Mouse (Mus musculus) liver, embryonic 14.5 days (tissue): ENCODE data around the gene Pik3r2. TPM values are rescaled to one million over a fixed set of nuclear protein-coding genes. Genes with fewer than 3 reads are reported as not detected.

Experiments used
- ATAC-seq: fragments of 200-750 bp; cut with Nextera tagmentation; 2 replicates; pipeline ENCODE4 v1.8.0; 2017; ENCODE audit warnings: moderate number of reproducible peaks, mild to moderate bottlenecking, moderate library complexity; ENCODE audit not compliant: insufficient read depth
- DNase-seq, 3 experiments: peaks; one replicate each; pipeline ENCODE4 v3.0.0-alpha.2; 2012 to 2013; ENCODE audit warnings: low read depth in 3 of 3, low spot score in 3 of 3
- H3K27ac ChIP-seq: fragments of 300-500 bp; sonication (generic); 2 replicates; pipeline ENCODE4 v1.5.1; 2014; ENCODE audit warnings: moderate library complexity, mild to moderate bottlenecking, control low read depth, inconsistent platforms
- H3K27me3 ChIP-seq: fragments of 300-500 bp; sonication (generic); 2 replicates; pipeline ENCODE4 v1.6.1; 2014; ENCODE audit warnings: mild to moderate bottlenecking, low read length, moderate library complexity; ENCODE audit not compliant: control insufficient read depth, insufficient read depth
- H3K36me3 ChIP-seq: fragments of 300-500 bp; sonication (generic); replicated peaks from 2 replicates; pipeline ENCODE4 v1.6.1; 2014; ENCODE audit warnings: low read depth; ENCODE audit not compliant: control insufficient read depth, insufficient read depth
- H3K4me1 ChIP-seq, 2 experiments: fragments of 200-500 bp in 1 of 2; fragments of 300-500 bp in 1 of 2; sonication (generic) in 1 of 2; replicated peaks; 2 replicates each; pipeline ENCODE4 v1.6.1; 2012 to 2014; ENCODE audit warnings: antibody characterized with exemption in 1 of 2, inconsistent platforms in 1 of 2, low read length in 1 of 2; ENCODE audit not compliant: control insufficient read depth in 2 of 2, insufficient read depth in 2 of 2
- H3K4me2 ChIP-seq: fragments of 300-500 bp; sonication (generic); 2 replicates; pipeline ENCODE4 v1.6.1; 2014; ENCODE audit warnings: low read depth, mild to moderate bottlenecking, control low read depth, moderate library complexity
- H3K4me3 ChIP-seq, 2 experiments: fragments of 200-500 bp in 1 of 2; fragments of 300-500 bp in 1 of 2; sonication (generic) in 1 of 2; 2 replicates each; pipeline ENCODE4 v1.5.1; 2012 to 2014; ENCODE audit warnings: low read depth in 2 of 2, low read length in 2 of 2, mild to moderate bottlenecking in 2 of 2, control low read depth in 1 of 2, inconsistent platforms in 1 of 2, moderate library complexity in 1 of 2; ENCODE audit not compliant: insufficient read depth in 1 of 2
- H3K9ac ChIP-seq: fragments of 300-500 bp; sonication (generic); replicated peaks from 2 replicates; pipeline ENCODE4 v1.6.1; 2014; ENCODE audit warnings: mild to moderate bottlenecking, control low read depth, moderate library complexity
- H3K9me3 ChIP-seq: fragments of 300-500 bp; sonication (generic); 2 replicates; pipeline ENCODE4 v1.6.1; 2016; ENCODE audit warnings: low read length, mixed read lengths; ENCODE audit not compliant: control insufficient read depth
- CTCF ChIP-seq: IDR thresholded peaks from 2 replicates; pipeline ENCODE4 v1.5.1; 2016; ENCODE audit warnings: antibody characterized with exemption, low read depth, control low read depth
- EP300 ChIP-seq: IDR thresholded peaks from 2 replicates; pipeline ENCODE4 v1.6.1; 2016; ENCODE audit warnings: antibody characterized with exemption, low read depth
- WGBS: fragments of 180-500 bp; shearing (Covaris S2); extraction: QIAGEN DNeasy Blood & Tissue Kit; methylation state at CpG from one replicate; pipeline ENCODE4 v1.1.7; 2014; ENCODE audit not compliant: insufficient replicate concordance; 5-methylcytosine and 5-hydroxymethylcytosine counted together
- microRNA-seq: library from miRNA; unstranded; fragments of <30 nt; microRNA quantifications from one replicate; pipeline ENCODE4, GENCODE M21; 2016
- polyA plus RNA-seq, 2 experiments: library from polyadenylated mRNA; depleted of rRNA in 1 of 2; stranded (reverse) in 1 of 2; unstranded in 1 of 2; fragments of >200 nt; fragmentation: Nextera tagmentation in 1 of 2; extraction: Ambion mirVana in 1 of 2; gene quantifications; 2 replicates each; pipeline versions ENCODE4 v1.2.1 to v1.2.3; 2012 to 2014

Pik3r2 gene
- polyA plus RNA-seq, 2 experiments, result 8.2 to 17.5 TPM

DNA sequence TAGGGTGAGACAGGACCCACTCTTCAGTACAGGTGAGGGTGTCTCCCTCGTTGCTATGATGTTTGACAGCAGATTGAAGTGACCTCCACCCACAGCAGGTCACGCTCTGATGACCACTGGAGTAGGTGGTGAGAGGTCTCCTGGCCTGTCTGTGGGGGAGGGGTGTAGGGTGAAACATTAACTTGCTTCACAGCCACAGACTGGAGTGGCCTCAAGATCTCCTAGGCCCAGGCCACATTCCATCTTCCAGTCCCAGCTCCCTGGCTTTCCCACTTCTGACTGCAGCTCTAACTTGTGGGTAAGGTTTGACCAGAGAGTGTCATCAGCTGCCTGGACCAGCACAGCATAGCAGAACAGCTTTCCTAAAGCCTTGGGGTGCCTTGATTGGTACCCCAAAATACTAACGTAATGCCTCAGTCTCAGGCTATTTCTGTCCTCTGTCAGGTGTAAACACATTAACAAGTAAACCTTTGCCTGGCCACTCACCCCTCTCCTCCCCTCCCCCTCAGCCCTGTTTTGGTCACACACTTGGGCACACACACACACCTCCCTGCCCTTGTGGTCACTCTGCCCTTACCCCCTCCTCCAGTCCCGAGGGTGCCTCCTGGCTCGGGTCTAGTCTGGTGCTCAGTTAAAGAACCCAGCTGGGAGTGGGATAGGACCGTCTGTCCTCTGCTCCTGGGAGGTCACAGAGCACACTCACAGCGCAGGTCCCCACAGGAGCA lies 52.9 kb downstream of the Pik3r2 start, which contains the start of gene Pde4c:
Gene Pde4c, plus strand, starts transcription at position 235 of the 725 bp plus-strand sequence.
- Histone ChIP-seq H3K27ac (peak within 1 kb of the TSS; percentile 5; the same call in 1 of the 2 replicates), H3K36me3 (no peaks in the 10 kb centered on the region), H3K4me1 (no peaks in the 10 kb centered on the region), H3K9ac (no peak within 1 kb of the TSS), H3K9me3 (no peaks in the 10 kb centered on the region), H3K4me3 (0 out of 4 replicates have a peak within 1 kb of the TSS, but pooled peaks of 1 of the 2 experiments have one; percentile 12), H3K27me3 (peaks cover 16% of the 10 kb centered on the region), H3K4me2 (peak within 1 kb of the TSS; percentile 22; the same call in 1 of the 2 replicates)
- ATAC-seq (peak; percentile 70), DNase-seq (peak in 1 of 3 experiments; percentile 22)
- WGBS, result 48% methylated on average over 7 of the region's 7 CpGs
- TF ChIP-seq EP300, result no peak
- TF ChIP-seq CTCF, result no peak

DNA sequence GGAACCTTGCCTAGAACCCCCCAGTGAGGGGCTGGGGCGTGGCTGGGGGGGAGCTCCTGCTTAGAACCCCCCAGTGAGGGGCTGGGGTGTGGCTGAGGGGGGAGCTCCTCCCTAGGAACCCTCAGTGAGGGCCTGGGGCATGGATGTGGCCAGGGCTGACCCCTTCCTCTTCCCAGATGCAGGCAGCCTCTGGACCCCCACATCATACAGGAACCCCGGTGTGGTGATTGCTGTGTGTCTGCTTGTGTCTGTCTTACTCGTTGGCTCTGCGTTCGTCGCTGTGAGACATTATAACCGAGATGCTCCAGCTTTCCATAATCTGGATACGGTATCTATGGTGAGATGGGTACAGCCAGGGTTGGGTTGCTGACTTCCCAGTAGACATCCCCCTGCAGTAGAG lies 54.9 kb downstream of the Pik3r2 start:
- no peak for DNase-seq
- Histone ChIP-seq H3K4me1 (no peaks in the 10 kb centered on the region), H3K9ac (no peak overlapping the region), H3K27ac (no peak overlapping the region), H3K36me3 (no peaks in the 10 kb centered on the region), H3K4me2 (no peak overlapping the region), H3K4me3 (no peak overlapping the region), H3K27me3 (peaks cover 5% of the 10 kb centered on the region), H3K9me3 (no peaks in the 10 kb centered on the region)
- 75% methylated on average over 8 of the region's 8 CpGs for WGBS
- TF ChIP-seq EP300 (no peak), CTCF (no peak)
- ATAC-seq, result no peak

DNA sequence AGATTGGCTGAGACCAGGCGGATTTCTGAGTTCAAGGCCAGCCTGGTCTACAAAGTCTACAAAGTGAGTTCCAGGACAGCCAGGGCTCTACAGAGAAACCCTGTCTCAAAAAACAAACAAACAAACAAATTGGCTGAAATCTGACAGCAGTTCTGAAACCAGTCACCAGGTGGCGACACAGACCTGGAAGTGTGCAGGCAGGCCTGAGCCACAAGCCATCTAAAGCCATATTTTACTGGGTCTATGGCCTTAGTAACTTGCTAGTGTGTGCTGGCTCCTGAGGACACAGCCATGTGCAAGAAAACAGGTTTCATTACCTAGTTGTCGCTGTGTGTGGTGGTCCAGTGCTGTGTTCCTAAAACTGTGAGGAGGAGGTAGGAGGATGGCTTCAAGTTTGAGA lies 55.8 kb downstream of the Pik3r2 start:
- ATAC-seq, result no peak
- WGBS, result 5% methylated on average over 3 of the region's 3 CpGs
- no peak overlapping the region for H3K9ac ChIP-seq
- H3K27me3 ChIP-seq, result no peaks in the 10 kb centered on the region; the same call in 1 of the 2 replicates
- H3K4me1 ChIP-seq, result no peaks in the 10 kb centered on the region
- no peak overlapping the region for H3K27ac ChIP-seq
- no peaks in the 10 kb centered on the region for H3K36me3 ChIP-seq
- no peak overlapping the region for H3K4me2 ChIP-seq
- peak; percentile 57 to 62 (median 62) for DNase-seq
- H3K9me3 ChIP-seq, result no peaks in the 10 kb centered on the region
- TF ChIP-seq CTCF (peak; percentile 97), EP300 (no peak)
- H3K4me3 ChIP-seq, result no peak overlapping the region

DNA sequence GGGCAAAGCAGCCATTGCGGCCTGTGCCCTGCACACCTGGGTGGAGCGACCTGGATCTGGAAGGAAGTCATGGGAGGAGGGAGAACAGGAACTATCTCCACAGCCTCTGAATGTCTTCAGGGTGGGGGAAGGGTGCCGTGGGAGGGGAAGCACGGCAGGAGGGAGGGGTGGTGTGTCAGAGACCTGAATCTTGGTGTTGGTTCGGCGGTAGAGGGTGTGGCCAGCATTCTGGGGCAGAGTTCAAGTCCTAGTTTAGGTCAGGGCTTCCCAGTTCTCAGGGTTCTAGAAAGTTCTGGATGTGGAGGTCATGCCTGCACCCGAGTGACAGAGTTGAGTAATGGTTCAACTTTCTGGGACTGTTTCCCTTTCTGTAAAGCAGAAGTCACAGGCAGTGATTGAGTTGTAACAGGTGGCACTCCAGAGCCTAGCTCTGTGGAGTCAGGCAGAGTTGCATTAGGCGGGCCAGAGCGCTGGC lies 56.7 kb downstream of the Pik3r2 start:
- DNase-seq, result no peak
- no peaks in the 10 kb centered on the region for H3K36me3 ChIP-seq
- H3K9me3 ChIP-seq, result no peaks in the 10 kb centered on the region
- no peak overlapping the region for H3K9ac ChIP-seq
- no peak overlapping the region for H3K4me3 ChIP-seq
- ATAC-seq, result no peak
- H3K4me2 ChIP-seq, result no peak overlapping the region
- H3K4me1 ChIP-seq, result no peaks in the 10 kb centered on the region
- no peak overlapping the region for H3K27ac ChIP-seq
- no peak for TF ChIP-seq CTCF
- TF ChIP-seq EP300, result no peak
- H3K27me3 ChIP-seq, result no peaks in the 10 kb centered on the region; the same call in 1 of the 2 replicates
- 28% methylated on average over 9 of the region's 9 CpGs for WGBS

DNA sequence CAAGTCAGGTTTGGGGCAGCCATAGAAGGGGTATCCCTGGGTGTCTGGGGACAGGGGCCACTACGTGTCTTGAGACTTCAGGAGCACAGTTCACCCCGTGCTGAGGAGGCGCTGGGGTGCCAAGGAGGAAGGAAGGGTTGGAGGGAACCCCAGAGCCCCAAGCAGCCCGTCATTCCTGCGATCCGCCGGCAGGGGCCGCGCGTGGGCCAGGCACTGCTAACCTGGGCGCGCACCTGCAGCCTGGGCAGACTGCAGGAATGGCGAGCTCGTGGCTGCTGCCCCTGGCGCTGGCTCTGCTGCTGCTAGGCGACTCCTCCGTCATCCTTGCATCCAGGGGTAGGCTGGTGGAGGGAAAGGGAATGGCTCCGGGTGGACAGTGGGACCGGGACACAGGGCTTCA lies 58.2 kb downstream of the Pik3r2 start, which contains the start of gene Gm3336:
Gene Gm3336, plus strand, starts transcription at position 247 of the 400 bp plus-strand sequence.
- Histone ChIP-seq H3K27ac (no peak within 1 kb of the TSS), H3K4me1 (no peaks in the 10 kb centered on the region), H3K36me3 (no peaks in the 10 kb centered on the region), H3K4me3 (no peak within 1 kb of the TSS), H3K9ac (no peak within 1 kb of the TSS), H3K9me3 (no peaks in the 10 kb centered on the region), H3K27me3 (no peaks in the 10 kb centered on the region; the same call in 1 of the 2 replicates), H3K4me2 (no peak within 1 kb of the TSS)
- ATAC-seq (peak; percentile 46; the same call in 1 of the 2 replicates), DNase-seq (peak in 1 of 3 experiments; percentile 23)
- WGBS, result 2% methylated on average over 19 of the region's 19 CpGs
- TF ChIP-seq EP300 (no peak), CTCF (peak; percentile 97)

Small RNAs within 50 kb of the gene (microRNA-seq; reads per million reads assigned to microRNA genes)
- not detected for gene Mir7240

Other genes with a start within 250 kb of the Pik3r2 start
- gene Fkbp8, start 249.0 kb downstream of the Pik3r2 start, polyA plus RNA-seq (2012; rRNA removed), result 140 and 149 TPM in 2 replicates
- gene Fkbp8, start 249.0 kb downstream of the Pik3r2 start, polyA plus RNA-seq (2014; fragmentation: Nextera tagmentation; extraction: Ambion mirVana), result 114 and 135 TPM in 2 replicates
- 28.9 and 30.8 TPM in 2 replicates for gene Kxd1, start 248.8 kb downstream of the Pik3r2 start, polyA plus RNA-seq (2012; rRNA removed)
- 32.6 and 33.3 TPM in 2 replicates for gene Kxd1, start 248.8 kb downstream of the Pik3r2 start, polyA plus RNA-seq (2014; fragmentation: Nextera tagmentation; extraction: Ambion mirVana)
- gene Ell, start 237.3 kb downstream of the Pik3r2 start, polyA plus RNA-seq (2012; rRNA removed), result 8.9 and 9.6 TPM in 2 replicates
- 7.7 and 9.2 TPM in 2 replicates for gene Ell, start 237.3 kb downstream of the Pik3r2 start, polyA plus RNA-seq (2014; fragmentation: Nextera tagmentation; extraction: Ambion mirVana)
- 61.3 and 62.4 TPM in 2 replicates for gene Isyna1, start 182.3 kb downstream of the Pik3r2 start, polyA plus RNA-seq (2012; rRNA removed)
- gene Isyna1, start 182.3 kb downstream of the Pik3r2 start, polyA plus RNA-seq (2014; fragmentation: Nextera tagmentation; extraction: Ambion mirVana), result 30.2 and 34.2 TPM in 2 replicates
- gene Ssbp4, start 167.8 kb downstream of the Pik3r2 start, polyA plus RNA-seq (2012; rRNA removed), result 36.3 and 50.8 TPM in 2 replicates
- 49.5 and 61.7 TPM in 2 replicates for gene Ssbp4, start 167.8 kb downstream of the Pik3r2 start, polyA plus RNA-seq (2014; fragmentation: Nextera tagmentation; extraction: Ambion mirVana)
- gene Lrrc25, start 160.6 kb downstream of the Pik3r2 start, polyA plus RNA-seq (2012; rRNA removed), result 4.3 and 5.3 TPM in 2 replicates
- gene Lrrc25, start 160.6 kb downstream of the Pik3r2 start, polyA plus RNA-seq (2014; fragmentation: Nextera tagmentation; extraction: Ambion mirVana), result 4.7 TPM in 2 replicates
- 6.3 and 9.0 TPM in 2 replicates for gene Gdf15, start 144.3 kb downstream of the Pik3r2 start, polyA plus RNA-seq (2012; rRNA removed)
- 1.2 and 2.8 TPM in 2 replicates for gene Gdf15, start 144.3 kb downstream of the Pik3r2 start, polyA plus RNA-seq (2014; fragmentation: Nextera tagmentation; extraction: Ambion mirVana)
- 7.6 and 8.6 TPM in 2 replicates for gene Pgpep1, start 116.3 kb downstream of the Pik3r2 start, polyA plus RNA-seq (2012; rRNA removed)
- 19.8 and 23.5 TPM in 2 replicates for gene Pgpep1, start 116.3 kb downstream of the Pik3r2 start, polyA plus RNA-seq (2014; fragmentation: Nextera tagmentation; extraction: Ambion mirVana)
- 134 and 478 TPM in 2 replicates for gene Lsm4, start 103.5 kb downstream of the Pik3r2 start, polyA plus RNA-seq (2012; rRNA removed)
- gene Lsm4, start 103.5 kb downstream of the Pik3r2 start, polyA plus RNA-seq (2014; fragmentation: Nextera tagmentation; extraction: Ambion mirVana), result 160 and 176 TPM in 2 replicates
- gene Jund, start 77.8 kb downstream of the Pik3r2 start, polyA plus RNA-seq (2012; rRNA removed), result 28.4 and 29.4 TPM in 2 replicates
- 20.3 and 21.8 TPM in 2 replicates for gene Jund, start 77.8 kb downstream of the Pik3r2 start, polyA plus RNA-seq (2014; fragmentation: Nextera tagmentation; extraction: Ambion mirVana)
- not detected in 2 replicates for gene Iqcn, start 73.3 kb downstream of the Pik3r2 start, polyA plus RNA-seq (2012; rRNA removed)
- not detected in 2 replicates for gene Iqcn, start 73.3 kb downstream of the Pik3r2 start, polyA plus RNA-seq (2014; fragmentation: Nextera tagmentation; extraction: Ambion mirVana)
- 0.04 TPM in 1 of 2 replicates, not detected in the other for gene Gm3336, start 58.2 kb downstream of the Pik3r2 start, polyA plus RNA-seq (2012; rRNA removed)
- 0.11 TPM in 2 replicates for gene Gm3336, start 58.2 kb downstream of the Pik3r2 start, polyA plus RNA-seq (2014; fragmentation: Nextera tagmentation; extraction: Ambion mirVana)
- 1.6 TPM in 2 replicates for gene Pde4c, start 53.0 kb downstream of the Pik3r2 start, polyA plus RNA-seq (2012; rRNA removed)
- gene Pde4c, start 53.0 kb downstream of the Pik3r2 start, polyA plus RNA-seq (2014; fragmentation: Nextera tagmentation; extraction: Ambion mirVana), result 0.34 and 0.74 TPM in 2 replicates
- 2.7 and 3.2 TPM in 2 replicates for gene Rab3a, start 22.0 kb downstream of the Pik3r2 start, polyA plus RNA-seq (2012; rRNA removed)
- 1.6 and 2.4 TPM in 2 replicates for gene Rab3a, start 22.0 kb downstream of the Pik3r2 start, polyA plus RNA-seq (2014; fragmentation: Nextera tagmentation; extraction: Ambion mirVana)
- gene Mpv17l2, start 15.8 kb downstream of the Pik3r2 start, polyA plus RNA-seq (2012; rRNA removed), result 25.3 and 28.5 TPM in 2 replicates
- gene Mpv17l2, start 15.8 kb downstream of the Pik3r2 start, polyA plus RNA-seq (2014; fragmentation: Nextera tagmentation; extraction: Ambion mirVana), result 39.8 and 41.5 TPM in 2 replicates
- gene Mast3, start 28.3 kb upstream of the Pik3r2 start, polyA plus RNA-seq (2012; rRNA removed), result 11.1 and 13.0 TPM in 2 replicates
- gene Mast3, start 28.3 kb upstream of the Pik3r2 start, polyA plus RNA-seq (2014; fragmentation: Nextera tagmentation; extraction: Ambion mirVana), result 5.4 and 6.3 TPM in 2 replicates
- 0.11 and 0.13 TPM in 2 replicates for gene Il12rb1, start 31.7 kb upstream of the Pik3r2 start, polyA plus RNA-seq (2012; rRNA removed)
- 0.18 and 0.39 TPM in 2 replicates for gene Il12rb1, start 31.7 kb upstream of the Pik3r2 start, polyA plus RNA-seq (2014; fragmentation: Nextera tagmentation; extraction: Ambion mirVana)
- 33.9 and 35.0 TPM in 2 replicates for gene Arrdc2, start 63.0 kb upstream of the Pik3r2 start, polyA plus RNA-seq (2012; rRNA removed)
- 9.5 and 14.3 TPM in 2 replicates for gene Arrdc2, start 63.0 kb upstream of the Pik3r2 start, polyA plus RNA-seq (2014; fragmentation: Nextera tagmentation; extraction: Ambion mirVana)
- gene Kcnn1, start 86.5 kb upstream of the Pik3r2 start, polyA plus RNA-seq (2012; rRNA removed), result 0.27 and 0.34 TPM in 2 replicates
- 0.08 and 0.17 TPM in 2 replicates for gene Kcnn1, start 86.5 kb upstream of the Pik3r2 start, polyA plus RNA-seq (2014; fragmentation: Nextera tagmentation; extraction: Ambion mirVana)
- gene Ccdc124, start 97.2 kb upstream of the Pik3r2 start, polyA plus RNA-seq (2012; rRNA removed), result 20.4 and 34.3 TPM in 2 replicates
- gene Ccdc124, start 97.2 kb upstream of the Pik3r2 start, polyA plus RNA-seq (2014; fragmentation: Nextera tagmentation; extraction: Ambion mirVana), result 54.1 and 56.3 TPM in 2 replicates
- gene Slc5a5, start 116.0 kb upstream of the Pik3r2 start, polyA plus RNA-seq (2012; rRNA removed), result 0.06 and 0.10 TPM in 2 replicates
- 0.03 and 0.05 TPM in 2 replicates for gene Slc5a5, start 116.0 kb upstream of the Pik3r2 start, polyA plus RNA-seq (2014; fragmentation: Nextera tagmentation; extraction: Ambion mirVana)
- gene Rpl18a, start 120.7 kb upstream of the Pik3r2 start, polyA plus RNA-seq (2012; rRNA removed), result 2,449 and 2,899 TPM in 2 replicates
- 3,155 and 3,211 TPM in 2 replicates for gene Rpl18a, start 120.7 kb upstream of the Pik3r2 start, polyA plus RNA-seq (2014; fragmentation: Nextera tagmentation; extraction: Ambion mirVana)
- gene Map1s, start 129.2 kb upstream of the Pik3r2 start, polyA plus RNA-seq (2012; rRNA removed), result 11.5 and 15.4 TPM in 2 replicates
- gene Map1s, start 129.2 kb upstream of the Pik3r2 start, polyA plus RNA-seq (2014; fragmentation: Nextera tagmentation; extraction: Ambion mirVana), result 9.3 and 11.8 TPM in 2 replicates